Mouse (Mus musculus): ENCODE data around the gene Anks1b.

- no peak for TF ChIP-seq CTCF (IDR thresholded peaks at IDR 0.05; ENCODE audit: extremely low read depth, insufficient read length, insufficient replicate concordance, low read depth, low read length)
- no peak for TF ChIP-seq POLR2A (IDR thresholded peaks at IDR 0.05; ENCODE audit: low read depth, low read length)
These were observed 886.6 kb downstream of the Anks1b start for GRCm38 (mm10) chr10:90759929-90760328.

Measured in small intestine, adult 2 months (tissue).